Mouse (Mus musculus): ENCODE data around the gene Ppp5c.
"Not testable (repeated sequence)": the region's sequence is repeated elsewhere in the genome, so short reads cannot be mapped to it uniquely, and the experiment has no call there.

Gene Ppp5c

GRCm38 (mm10) chr7:17027588-17028343 lies at the start of gene Ppp5c:
Ppp5c (minus strand) TSS chr7:17027924.
- DNase-seq = peak; percentile 67 to 74

- no peak for DNase-seq
Observed at GRCm38 (mm10) chr7:17076542-17076941, 48.8 kb upstream of the Ppp5c start.

DNA sequence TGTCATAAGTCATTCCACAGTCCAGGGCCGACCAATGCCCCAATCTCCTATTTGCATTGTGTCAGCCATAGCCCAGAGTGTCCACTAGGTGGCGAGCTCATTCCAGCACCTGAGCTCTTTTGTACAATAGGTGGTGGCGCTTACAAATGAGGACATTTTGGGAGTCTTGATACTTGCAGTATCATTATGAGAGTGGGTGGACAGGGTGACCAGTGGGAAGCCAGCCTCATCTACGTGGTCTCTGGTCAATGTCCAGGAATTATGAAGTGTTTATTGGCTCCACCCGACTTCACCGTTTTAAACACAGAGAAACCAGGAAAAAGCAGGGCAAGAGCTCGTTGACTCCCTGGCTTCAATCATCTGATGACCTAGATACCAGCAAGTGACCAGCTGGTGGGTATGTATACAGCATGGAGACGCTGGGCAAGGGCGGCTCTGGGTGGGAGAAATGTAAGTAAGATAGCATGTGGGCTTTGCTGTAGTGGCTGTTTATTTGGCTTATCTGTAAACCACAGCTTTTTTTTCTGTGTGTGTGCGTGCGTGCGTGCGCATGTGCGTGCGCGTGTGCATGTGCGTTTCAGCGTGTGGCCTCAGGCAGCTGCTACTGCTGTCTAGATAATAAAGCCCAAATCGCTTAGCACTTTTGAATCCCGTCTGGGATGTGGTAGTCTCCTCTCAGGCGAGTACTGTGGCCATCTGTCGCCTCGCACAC lies 46.3 kb upstream of the Ppp5c start, which contains the start of gene Psg16:
Gene Psg16 (plus strand): TSS at position 137 of the 712 bp plus-strand sequence.
- DNase-seq = no peak

- DNase-seq = no peak
Observed at GRCm38 (mm10) chr7:17073513-17073903, 45.8 kb upstream of the Ppp5c start.

- DNase-seq = not testable (repeated sequence)
Observed at GRCm38 (mm10) chr7:17067651-17068050, 39.9 kb upstream of the Ppp5c start.

DNA sequence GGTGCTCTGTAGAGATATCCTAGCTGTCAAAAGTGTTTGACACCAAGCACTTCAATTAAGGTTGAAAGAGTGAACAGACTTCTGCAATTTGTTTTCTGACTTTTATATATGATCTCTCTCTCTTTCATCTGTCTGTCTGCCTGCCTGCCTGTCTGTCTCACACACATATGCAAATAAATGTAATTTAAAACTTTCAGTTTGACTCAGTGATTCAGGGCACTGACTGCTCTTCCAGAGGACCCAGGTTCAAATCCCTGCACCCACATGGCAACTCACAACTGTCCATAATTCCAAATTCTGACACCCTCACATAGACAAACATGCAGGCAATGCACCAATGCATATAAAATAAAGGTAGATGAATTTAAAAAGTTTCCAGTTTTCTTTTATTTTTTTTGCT lies 39.3 kb upstream of the Ppp5c start:
- DNase-seq = no peak

- DNase-seq = peak in 1 of 2 experiments; percentile 44
Observed at GRCm38 (mm10) chr7:17066412-17066811, 38.7 kb upstream of the Ppp5c start.

DNA sequence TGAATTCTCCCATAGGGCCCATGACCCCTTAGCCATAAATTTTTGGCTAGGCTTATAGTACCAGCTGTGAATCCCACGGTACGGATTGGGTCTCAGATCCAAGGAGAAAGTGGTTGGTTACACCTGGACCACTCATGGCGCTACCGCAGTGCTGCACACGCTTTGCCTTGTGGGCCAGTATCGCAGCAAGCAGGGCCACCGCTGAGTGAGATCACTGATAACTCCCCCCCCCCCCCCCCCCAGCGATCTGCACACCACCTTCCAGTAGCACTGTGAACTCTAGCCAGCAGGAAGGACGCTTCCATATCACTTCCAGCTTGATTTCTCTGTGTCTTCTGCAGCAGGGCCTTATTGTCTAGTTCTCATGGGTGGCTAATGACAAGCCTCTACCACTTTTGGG lies 37.9 kb upstream of the Ppp5c start:
- no peak for DNase-seq

DNA sequence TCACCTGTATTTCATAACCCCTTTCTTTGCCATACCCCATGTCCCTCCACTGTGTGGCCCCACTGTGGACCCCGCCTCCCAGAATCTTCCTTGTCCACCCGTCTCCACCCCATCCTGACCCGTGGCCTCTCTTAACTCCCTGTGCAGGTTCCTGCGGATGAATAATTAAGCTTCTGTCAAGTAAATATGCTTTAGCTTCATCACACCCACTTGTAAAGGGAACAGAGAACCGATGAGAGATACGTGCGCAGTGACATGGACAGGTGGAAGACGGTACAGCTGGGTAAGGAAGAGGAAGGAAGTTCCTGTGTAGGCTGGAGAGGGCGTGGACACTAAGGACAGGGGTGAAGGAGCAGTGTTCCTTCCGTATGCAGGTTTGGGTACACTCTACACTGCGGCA lies 35.1 kb upstream of the Ppp5c start:
- DNase-seq = no peak

DNA sequence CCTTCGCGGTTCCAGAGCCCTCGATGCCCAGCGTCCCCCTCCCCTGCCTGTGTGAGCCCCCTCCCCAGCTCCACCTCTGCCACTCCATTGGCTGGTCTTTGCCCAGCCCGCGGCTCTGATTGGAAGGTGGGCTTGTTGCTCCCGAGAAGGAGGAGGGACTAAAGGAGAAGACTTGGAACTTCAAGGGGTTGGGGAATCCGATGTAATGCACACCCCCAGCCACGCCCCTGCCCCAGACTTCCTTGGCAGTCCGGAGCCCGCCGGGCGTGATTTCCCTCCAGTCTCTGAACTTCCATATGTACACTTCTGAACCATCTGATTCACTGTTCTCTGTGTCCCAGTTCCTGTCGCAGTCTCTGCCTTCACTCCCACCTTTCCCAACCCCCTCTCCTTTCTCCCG lies 34.7 kb upstream of the Ppp5c start, which contains the start of gene Hif3a:
Gene Hif3a (minus strand): TSS at position 39 of the 400 bp plus-strand sequence.
- no peak for DNase-seq

DNA sequence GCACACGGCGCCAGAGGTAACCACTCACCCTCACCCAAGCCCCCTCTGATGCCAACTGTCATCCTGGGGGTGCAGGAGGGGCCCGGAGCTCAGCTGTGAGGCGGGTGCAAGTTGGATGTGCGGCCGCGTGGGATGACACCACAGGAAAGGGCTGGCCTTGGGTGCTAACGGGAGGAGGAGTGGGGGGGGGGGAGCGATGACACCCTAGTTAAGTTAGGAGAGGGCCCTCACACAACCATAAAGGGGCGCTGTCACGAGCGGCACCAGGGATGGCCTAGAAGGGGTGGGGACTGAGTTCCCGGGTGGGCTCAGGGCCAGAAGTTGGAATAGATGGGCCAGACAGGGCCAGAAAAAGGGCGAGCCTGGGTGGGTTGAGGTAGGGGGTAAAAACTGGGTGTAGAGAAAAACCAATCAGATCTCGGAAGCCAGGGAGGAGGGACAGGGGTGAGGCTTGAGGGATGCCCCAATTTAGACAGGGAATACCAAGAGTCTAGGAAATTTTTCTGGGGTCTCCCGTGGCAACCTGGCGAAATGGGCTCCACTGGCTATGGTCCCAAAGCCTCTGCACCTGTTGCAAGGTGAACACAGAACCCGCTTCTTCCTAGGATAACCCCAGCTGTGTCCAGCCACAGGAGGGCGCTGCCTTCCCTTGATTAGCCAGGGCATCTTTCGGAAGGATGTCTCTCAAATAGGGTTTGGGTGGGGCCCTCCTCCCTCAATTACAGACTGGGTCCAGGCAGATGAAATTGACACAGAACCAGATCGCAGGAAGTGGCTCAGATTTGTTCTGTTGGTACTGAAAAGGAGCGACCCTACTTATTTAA lies 33.3 kb upstream of the Ppp5c start:
- no peak for DNase-seq

GRCm38 (mm10) chr7:17060031-17060781 lies 32.5 kb upstream of the Ppp5c start:
- DNase-seq = peak in 1 of 2 experiments; percentile 29

- no peak for DNase-seq
Observed at GRCm38 (mm10) chr7:17059463-17059844, 31.7 kb upstream of the Ppp5c start.

DNA sequence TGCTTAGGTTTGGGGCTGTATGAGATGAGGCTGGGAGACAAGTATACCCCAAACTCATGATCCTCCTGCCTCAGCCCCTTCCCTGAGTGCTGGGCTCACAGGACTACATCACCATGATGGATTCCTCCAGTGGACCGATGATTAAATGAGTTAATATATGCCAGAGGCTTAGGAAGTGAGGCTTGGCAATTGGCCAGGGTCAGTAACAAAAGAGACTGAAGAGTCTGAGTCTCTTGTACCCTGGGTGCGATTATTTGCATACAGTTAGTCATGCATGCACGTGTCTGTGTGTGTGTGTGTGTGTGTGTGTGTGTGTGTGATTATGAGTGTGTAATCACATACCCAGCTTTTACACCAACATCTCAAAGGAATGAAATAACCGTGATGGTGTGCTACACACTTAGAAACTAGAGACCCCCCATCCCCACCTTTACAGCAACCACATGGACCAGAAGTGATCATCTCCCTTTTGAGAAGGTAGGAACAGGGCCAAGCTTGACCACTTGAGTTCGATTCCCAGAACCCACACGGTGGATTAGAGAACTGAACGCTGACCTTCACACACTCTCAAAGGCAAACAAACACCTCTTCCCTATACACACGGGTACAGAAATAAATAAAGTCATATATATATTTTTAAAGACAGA lies 31.2 kb upstream of the Ppp5c start:
- DNase-seq = no peak

DNA sequence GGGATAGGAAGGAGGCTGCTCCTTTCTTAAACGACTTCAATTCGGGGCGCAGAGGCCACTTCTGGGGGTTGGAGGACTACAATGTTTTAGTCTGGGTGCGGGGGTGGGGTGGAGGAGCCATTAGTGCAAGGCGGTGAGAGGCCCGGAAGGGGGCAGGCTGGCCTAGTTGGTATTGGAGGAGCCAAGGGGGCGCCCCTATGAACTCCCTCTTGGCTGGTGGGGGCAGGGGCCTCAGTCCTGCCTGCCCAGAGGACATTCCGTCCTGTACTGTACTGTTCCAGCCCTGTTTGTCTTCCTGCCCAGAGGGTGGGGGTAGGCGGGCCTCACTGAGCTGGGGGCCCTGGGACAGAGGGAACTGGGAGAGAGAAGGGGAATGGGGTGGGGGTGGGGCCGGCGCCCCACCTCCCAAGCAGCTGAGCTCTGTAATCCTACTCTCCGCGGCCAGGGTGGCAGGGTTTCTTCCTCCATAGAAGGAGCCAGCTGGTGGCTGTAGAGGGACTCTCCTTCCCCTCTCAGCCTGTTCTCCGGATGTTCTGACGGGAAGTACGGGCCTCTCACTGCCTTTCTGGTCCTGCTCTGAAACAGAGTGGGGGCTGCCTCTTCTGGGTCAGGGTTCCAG lies 30.5 kb upstream of the Ppp5c start:
- peak in 1 of 2 experiments; percentile 58 for DNase-seq

DNA sequence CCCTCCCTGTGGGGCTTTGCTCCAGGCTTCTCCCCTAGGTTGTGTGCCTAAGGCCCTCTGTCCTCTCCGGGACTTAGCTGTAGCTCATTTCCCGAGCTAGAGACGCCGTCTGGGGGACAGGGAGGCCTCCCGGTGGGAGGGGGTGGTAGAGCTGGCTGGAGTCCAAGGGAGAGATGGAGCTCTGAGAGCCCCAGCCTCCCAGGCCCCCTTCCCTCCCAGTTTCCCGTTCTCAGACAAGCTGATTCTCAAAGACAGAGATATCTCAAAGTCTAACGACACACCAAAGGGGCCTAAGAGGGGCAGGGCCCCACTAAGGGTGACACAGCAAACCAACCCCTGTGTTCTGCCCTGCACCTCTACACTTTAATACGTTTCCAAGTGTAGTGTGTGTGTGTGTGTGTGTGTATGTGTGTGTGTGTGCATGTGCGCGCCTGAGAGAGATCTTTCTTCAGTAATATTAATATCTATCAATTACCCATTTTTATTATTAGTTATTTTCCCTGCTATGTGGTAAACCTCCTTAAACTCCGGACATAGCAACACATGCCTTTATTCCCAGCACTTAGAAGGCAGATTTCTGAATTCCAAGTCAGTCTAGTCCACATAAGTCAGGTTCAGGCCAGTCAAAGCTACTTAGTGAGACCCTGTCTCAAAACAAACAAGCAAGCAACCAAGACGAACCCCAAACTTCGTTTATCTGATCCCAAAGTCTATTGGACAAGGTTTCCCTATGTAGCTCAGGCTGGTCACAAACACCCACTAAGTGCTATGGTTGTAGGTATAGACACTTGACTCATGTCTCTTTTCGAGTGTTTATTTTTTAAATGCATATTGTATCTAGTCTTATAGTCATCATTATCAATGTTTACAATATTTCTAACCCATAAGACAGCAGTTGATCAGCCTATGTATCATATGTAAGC lies 29.1 kb upstream of the Ppp5c start:
- DNase-seq = no peak

GRCm38 (mm10) chr7:17056081-17056581 lies 28.4 kb upstream of the Ppp5c start:
- peak; percentile 57 to 69 for DNase-seq

GRCm38 (mm10) chr7:17055287-17055946 lies 27.7 kb upstream of the Ppp5c start:
- DNase-seq = no peak

DNA sequence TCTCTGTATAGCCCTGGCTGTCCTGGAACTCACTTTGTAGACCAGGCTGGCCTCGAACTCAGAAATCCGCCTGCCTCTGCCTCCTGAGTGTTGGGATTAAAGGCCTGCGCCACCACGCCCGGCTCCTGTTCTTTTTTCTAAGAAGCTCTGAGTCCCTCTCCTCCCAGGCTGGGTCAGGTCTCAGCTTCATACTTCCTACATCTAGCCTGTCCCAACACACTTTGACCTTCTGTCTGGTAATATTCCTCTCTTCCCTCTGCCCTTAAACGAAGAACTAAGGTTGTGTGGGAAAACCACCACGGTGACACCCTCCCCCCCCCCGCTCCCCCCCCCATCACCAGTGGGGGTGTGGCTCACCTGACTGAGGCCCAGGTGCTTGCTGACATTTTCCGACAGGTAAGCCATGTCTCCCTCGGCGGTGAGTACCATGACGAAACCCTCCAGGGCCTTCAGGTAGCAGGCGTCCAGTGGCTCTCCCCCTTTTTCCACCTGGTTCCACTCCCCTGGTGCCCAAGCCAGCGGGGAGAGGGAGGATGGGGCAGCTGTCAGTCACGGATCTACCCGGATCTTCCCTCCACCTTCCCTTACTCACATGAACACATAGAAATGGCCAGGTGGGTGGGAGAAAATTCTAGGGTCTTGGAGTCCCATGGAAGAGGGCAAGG lies 26.7 kb upstream of the Ppp5c start:
- no peak for DNase-seq

Data from thymus, adult 18-20 months (tissue).